ENCODE assay signal across 17 mouse cellular contexts in genomic region chr8:104108048-104108447, GRCm38 (mm10). TPM values are rescaled to one million over a fixed set of nuclear protein-coding genes. Genes with fewer than 3 reads are reported as not detected.
A peak's percentile ranks its signal among the peaks of the same experiment; 100 is the strongest.
DNase-seq lines count a peak whose midpoint lies in the region; ATAC-seq and TF ChIP-seq lines count a peak whose summit lies in the region.
"Had no signal": no experiment of that assay in that cellular context is flagged by ENCODE, and none has a peak within 500 bp of the region (broad histone marks: within the 10 kb centered on the region; RNA-seq: fewer than 3 reads in every experiment).

No protein-coding gene starts in this region.

- no peaks in the 10 kb centered on the region for H3K9me3 ChIP-seq in heart, embryonic 10.5 days
- no peaks in the 10 kb centered on the region for H3K9me3 ChIP-seq in lung, embryonic 14.5 days (ENCODE audit: low read depth, low read length)
- no peaks in the 10 kb centered on the region for H3K9me3 ChIP-seq in stomach, embryonic 15.5 days
- H3K9me3 ChIP-seq: limb, embryonic 13.5 days; neural tube, embryonic 12.5 days had no signal

- intact Hi-C loops in heart, adult 2 months (cut with DNase I): loop anchor here (10.0 kb wide), 2 partner anchors 227 to 457 kb away; partner anchors contain the start of gene Cmtm3

- no peaks in the 10 kb centered on the region; the same call in 1 of the 2 replicates for H3K79me2 ChIP-seq in heart, adult 2 months (replicated peaks; ENCODE audit: control insufficient read depth, insufficient read depth, low read length)

- no peak for TF ChIP-seq EP300 in heart, adult 2 months (IDR thresholded peaks at IDR 0.05; ENCODE audit: insufficient read depth, low read depth, low read length)

- H3K27ac ChIP-seq in heart, adult 2 months: 0 out of 2 replicates have a peak overlapping the region, but pooled peaks have one; percentile 11
- no peak overlapping the region for H3K27ac ChIP-seq in heart, embryonic 10.5 days
- H3K27ac ChIP-seq in lung, embryonic 14.5 days (ENCODE audit: low read depth): no peak overlapping the region
- H3K27ac ChIP-seq in stomach, embryonic 15.5 days: no peak overlapping the region
- H3K27ac ChIP-seq: limb, embryonic 13.5 days; neural tube, embryonic 12.5 days had no signal

- peak; percentile 44 for ATAC-seq in lung, embryonic 14.5 days (ENCODE audit: insufficient read depth)
- peak; percentile 55; the same call in 1 of the 2 replicates for ATAC-seq in stomach, embryonic 15.5 days (ENCODE audit: insufficient read depth, low FRiP score, low read depth)
- ATAC-seq: hindbrain, embryonic 16.5 days; liver, postnatal 0 days had no signal

- peak overlapping the region; percentile 14; the same call in 1 of the 2 replicates for H3K9ac ChIP-seq in heart, adult 2 months (ENCODE audit: low read depth, low read length)
- H3K9ac ChIP-seq in lung, embryonic 14.5 days: no peak overlapping the region
- H3K9ac ChIP-seq in stomach, embryonic 15.5 days: no peak overlapping the region
- H3K9ac ChIP-seq: limb, embryonic 13.5 days; liver, postnatal 0 days; neural tube, embryonic 12.5 days had no signal

- H3K27me3 ChIP-seq in heart, adult 2 months (ENCODE audit: control insufficient read depth, insufficient read depth, low read length): no peaks in the 10 kb centered on the region
- no peaks in the 10 kb centered on the region for H3K27me3 ChIP-seq in heart, embryonic 10.5 days (ENCODE audit: insufficient read depth, poor library complexity, severe bottlenecking)
- no peaks in the 10 kb centered on the region for H3K27me3 ChIP-seq in lung, embryonic 14.5 days (ENCODE audit: insufficient read depth, low read length)
- no peaks in the 10 kb centered on the region for H3K27me3 ChIP-seq in stomach, embryonic 15.5 days (replicated peaks)
- H3K27me3 ChIP-seq: limb, embryonic 13.5 days; neural tube, embryonic 12.5 days had no signal

- 24% methylated on average over 5 of the region's 5 CpGs for WGBS in heart, adult 2 months
- 25% methylated on average over 5 of the region's 5 CpGs for WGBS in heart, embryonic 10.5 days
- WGBS in lung, embryonic 14.5 days: 38% methylated on average over 5 of the region's 5 CpGs
- WGBS in stomach, embryonic 15.5 days: 38% methylated on average over 5 of the region's 5 CpGs

- H3K4me2 ChIP-seq in lung, embryonic 14.5 days: no peak overlapping the region
- H3K4me2 ChIP-seq in stomach, embryonic 15.5 days: no peak overlapping the region
- H3K4me2 ChIP-seq: limb, embryonic 13.5 days; neural tube, embryonic 12.5 days had no signal

- TF ChIP-seq CTCF in heart, adult 2 months (IDR thresholded peaks at IDR 0.05): no peak
- no peak for TF ChIP-seq CTCF in lung, embryonic 14.5 days (IDR thresholded peaks at IDR 0.05; ENCODE audit: low read depth)
- TF ChIP-seq CTCF in brain, embryonic 14.5 days (IDR thresholded peaks at IDR 0.05; ENCODE audit: borderline replicate concordance, extremely low read depth, insufficient read depth, insufficient read length): no peak

- no peak for DNase-seq in heart, adult 2 months
- DNase-seq in heart, embryonic 10.5 days (ENCODE audit: low spot score): no peak
- peak; percentile 51 for DNase-seq in lung, embryonic 14.5 days
- no peak for DNase-seq in lung, postnatal 25 days (ENCODE audit: low spot score)
- peak; percentile 40 for DNase-seq in brain, embryonic 14.5 days (ENCODE audit: low read depth)
- DNase-seq in cerebellum, postnatal 4 days (ENCODE audit: low spot score in 2 of 2): no peak
- DNase-seq: adrenal gland, adult 8-10 months; cerebellum, adult 9-11 months; embryo, embryonic 11 days; kidney, adult 9 months; liver, postnatal 0 days; retina, postnatal 1 day had no signal

- TF ChIP-seq POLR2A in heart, adult 2 months (IDR thresholded peaks at IDR 0.05; ENCODE audit: insufficient read depth, low read depth, low read length): no peak
- no peak for TF ChIP-seq POLR2A in brain, embryonic 14.5 days (IDR thresholded peaks at IDR 0.05; ENCODE audit: borderline replicate concordance, extremely low read depth, insufficient read depth, insufficient read length, poor library complexity, severe bottlenecking)

- H3K4me1 ChIP-seq in heart, adult 2 months (ENCODE audit: control insufficient read depth, insufficient read depth, low read length): peaks cover 21% of the 10 kb centered on the region
- peaks cover 19% of the 10 kb centered on the region for H3K4me1 ChIP-seq in heart, embryonic 10.5 days
- peaks cover 3% of the 10 kb centered on the region; the same call in 1 of the 2 replicates for H3K4me1 ChIP-seq in lung, embryonic 14.5 days (ENCODE audit: insufficient read depth)
- H3K4me1 ChIP-seq in stomach, embryonic 15.5 days: 0 out of 2 replicates have a peak, but pooled peaks cover 15% of the 10 kb centered on the region
- H3K4me1 ChIP-seq: limb, embryonic 13.5 days; neural tube, embryonic 12.5 days had no signal

- H3K4me3 ChIP-seq in heart, adult 2 months: peak overlapping the region; percentile 22; the same call in 1 of the 2 replicates
- no peak overlapping the region for H3K4me3 ChIP-seq in heart, embryonic 10.5 days
- H3K4me3 ChIP-seq in lung, embryonic 14.5 days (ENCODE audit: low read depth, low read length): no peak overlapping the region
- H3K4me3 ChIP-seq in stomach, embryonic 15.5 days (replicated peaks): no peak overlapping the region
- H3K4me3 ChIP-seq: limb, embryonic 13.5 days; neural tube, embryonic 12.5 days had no signal

- H3K36me3 ChIP-seq in heart, adult 2 months (ENCODE audit: control insufficient read depth, insufficient read depth, low read length): peaks cover 16% of the 10 kb centered on the region
- H3K36me3 ChIP-seq in heart, embryonic 10.5 days: 0 out of 2 replicates have a peak, but pooled peaks cover 9% of the 10 kb centered on the region
- H3K36me3 ChIP-seq in lung, embryonic 14.5 days (ENCODE audit: insufficient read depth): no peaks in the 10 kb centered on the region
- no peaks in the 10 kb centered on the region for H3K36me3 ChIP-seq in stomach, embryonic 15.5 days
- H3K36me3 ChIP-seq: limb, embryonic 13.5 days; neural tube, embryonic 12.5 days had no signal

RNA-seq across cellular contexts. Expression of gene Cdh5, which starts 6.6 kb away (rescaled TPM):
- total RNA-seq in heart, adult 2 months (2021): 100 to 1,000 TPM; 112 to 115 TPM
- polyA plus RNA-seq in heart, adult 2 months (2012; rRNA removed): 113 and 128 TPM in 2 replicates
- 34.1 and 40.4 TPM in 2 replicates for polyA plus RNA-seq in heart, embryonic 10.5 days (2016; fragmentation: Nextera tagmentation; extraction: Ambion mirVana)
- 69.8 and 71.5 TPM in 2 replicates for polyA plus RNA-seq in lung, embryonic 14.5 days (2014; fragmentation: Nextera tagmentation; extraction: Ambion mirVana)
- 18.2 and 34.6 TPM in 2 replicates for polyA plus RNA-seq in brain, embryonic 14.5 days (2012; rRNA removed)
- polyA plus RNA-seq in stomach, embryonic 15.5 days (2015; fragmentation: Nextera tagmentation; extraction: Ambion mirVana): 27.0 and 29.8 TPM in 2 replicates
- total RNA-seq: granulocyte monocyte progenitor cell, adult 5-6 weeks had no signal

Comparison
In these comparisons a context has a peak if more than half of its experiments do, and no peak if none do; other contexts are left out.
1. DNase-seq: peak in lung, embryonic 14.5 days (single experiment) and brain, embryonic 14.5 days (single experiment); none in heart, adult 2 months (0 of 2), heart, embryonic 10.5 days (single experiment), lung, postnatal 25 days (single experiment) and cerebellum, postnatal 4 days (0 of 2).